Mouse (Mus musculus) G1E (cell line): ENCODE measurements at regions not wholly inside any gene's neighbourhood (a gene's known extent, or its start where the extent isn't known, plus 50 kb on each side); places are given as distances from the start of the nearest gene placed in this dataset.

ENCODE experiments used
- ATAC-seq: 2 replicates; pipeline ENCODE4 v1.8.0; 2016; ENCODE audit warnings: mild to moderate bottlenecking; ENCODE audit not compliant: insufficient number of reproducible peaks, poor library complexity, low FRiP score, severe bottlenecking; ENCODE audit errors: extremely low read depth
- DNase-seq: peaks from one replicate; pipeline ENCODE4 v3.0.0; 2012; ENCODE audit warnings: low spot score
- H3K27me3 ChIP-seq: 2 replicates; pipeline ENCODE4 v1.6.1; 2012; ENCODE audit warnings: mild to moderate bottlenecking, low read length, inconsistent platforms; ENCODE audit not compliant: insufficient read depth
- H3K36me3 ChIP-seq: replicated peaks from 2 replicates; pipeline ENCODE3; 2012; ENCODE audit warnings: mild to moderate bottlenecking, inconsistent platforms
- H3K4me1 ChIP-seq: 2 replicates; pipeline ENCODE4 v1.6.1; 2012; ENCODE audit warnings: low read depth, low read length, inconsistent platforms, mixed read lengths; ENCODE audit not compliant: insufficient read depth
- H3K4me3 ChIP-seq: 2 replicates; pipeline ENCODE4 v1.5.1; 2012; ENCODE audit warnings: low read depth, mild to moderate bottlenecking, inconsistent platforms, low read length, moderate library complexity, mixed read lengths
- H3K9me3 ChIP-seq: replicated peaks from 2 replicates; pipeline ENCODE4 v1.6.1; 2012; ENCODE audit warnings: inconsistent platforms
- CTCF ChIP-seq: IDR thresholded peaks from 2 replicates; pipeline ENCODE4 v1.5.1; 2012; ENCODE audit warnings: low read depth, low read length, inconsistent platforms, mixed read lengths
- GATA1 ChIP-seq: IDR thresholded peaks from 2 replicates; pipeline ENCODE4 v1.6.1; 2012; ENCODE audit warnings: borderline replicate concordance, low read length, inconsistent platforms, mixed read lengths
- GATA2 ChIP-seq: IDR thresholded peaks from 2 replicates; pipeline ENCODE4 v1.6.1; 2012; ENCODE audit warnings: low read depth, low read length, inconsistent platforms, borderline replicate concordance
- POLR2AphosphoS5 ChIP-seq: IDR thresholded peaks from 2 replicates; pipeline ENCODE4 v1.6.1; 2012; ENCODE audit warnings: low read depth, low read length, inconsistent platforms; ENCODE audit not compliant: insufficient replicate concordance
- TAL1 ChIP-seq: conservative IDR thresholded peaks from 2 replicates; pipeline ENCODE4 v1.6.1; 2012; ENCODE audit warnings: low read depth, low read length, inconsistent platforms, mixed read lengths

DNA sequence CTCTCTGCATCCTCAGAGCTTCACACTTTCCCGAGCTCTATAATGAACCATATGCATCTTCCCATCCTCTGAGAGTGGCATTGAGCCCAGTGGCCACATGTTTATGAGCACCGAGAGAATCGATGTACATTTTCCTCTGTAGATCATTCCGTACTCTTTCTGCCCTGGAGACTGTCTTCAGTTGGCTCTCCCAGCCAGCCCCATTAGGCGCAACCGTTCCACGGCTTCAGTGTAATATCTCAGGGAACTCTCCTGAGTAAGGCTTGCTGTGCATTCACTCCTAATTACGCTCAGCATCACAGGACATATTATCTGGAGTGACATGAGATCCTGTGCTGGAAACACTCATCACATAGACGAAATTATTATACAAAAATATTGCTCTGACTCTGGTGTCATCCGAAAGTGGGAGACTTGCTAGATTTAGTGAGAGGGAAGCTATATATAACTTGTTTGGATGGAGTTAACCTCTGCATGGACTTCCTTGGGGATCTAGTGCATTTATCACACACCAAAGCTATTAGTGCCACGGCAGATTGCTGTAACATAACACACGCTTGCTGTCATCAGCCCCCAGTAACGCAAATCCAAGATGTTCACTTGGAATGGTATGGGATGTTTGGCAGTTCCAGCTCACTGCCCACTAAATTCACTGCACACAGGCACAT, 83.4 kb upstream of the Cxcl12 start:
- H3K9me3 ChIP-seq: peaks cover 48% of the 10 kb centered on the region
- TF ChIP-seq GATA2: no peak
- TF ChIP-seq GATA1: no peak
- TF ChIP-seq POLR2AphosphoS5: no peak
- no peak for TF ChIP-seq TAL1
- no peak for TF ChIP-seq CTCF
- H3K36me3 ChIP-seq: no peaks in the 10 kb centered on the region
- H3K4me3 ChIP-seq: no peak overlapping the region
- ATAC-seq (no peak), DNase-seq (no peak)
- no peaks in the 10 kb centered on the region for H3K27me3 ChIP-seq
- H3K4me1 ChIP-seq: no peaks in the 10 kb centered on the region

DNA sequence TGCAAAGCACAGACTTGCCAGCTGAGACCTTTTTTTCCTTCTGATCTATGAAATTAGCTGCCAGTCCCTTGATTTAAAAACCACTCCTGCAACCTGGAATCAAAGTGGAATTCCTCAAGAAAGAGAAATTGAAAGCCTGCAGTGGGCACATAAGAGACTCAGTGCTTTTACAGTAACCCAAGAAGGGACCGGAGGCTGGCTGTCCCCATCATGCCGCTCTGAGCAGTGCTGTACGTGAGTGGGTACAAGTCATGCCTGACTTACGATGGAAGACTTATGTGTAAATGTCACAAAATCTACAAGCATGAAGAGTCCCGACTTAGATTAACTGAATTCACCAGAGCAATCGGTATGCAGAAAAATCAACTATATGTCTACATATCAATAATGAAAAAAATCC, 73.6 kb upstream of the Cxcl12 start:
- peaks cover 16% of the 10 kb centered on the region for H3K9me3 ChIP-seq
- no peak overlapping the region for H3K4me3 ChIP-seq
- H3K36me3 ChIP-seq: no peaks in the 10 kb centered on the region
- TF ChIP-seq GATA2: no peak
- TF ChIP-seq GATA1: no peak
- TF ChIP-seq TAL1: no peak
- no peak for TF ChIP-seq POLR2AphosphoS5
- no peak for TF ChIP-seq CTCF
- no peaks in the 10 kb centered on the region for H3K4me1 ChIP-seq
- ATAC-seq (no peak), DNase-seq (no peak)
- no peaks in the 10 kb centered on the region for H3K27me3 ChIP-seq

GRCm38 (mm10) chr6:117099871-117100270, 68.5 kb upstream of the Cxcl12 start:
- Histone ChIP-seq H3K4me1 (no peaks in the 10 kb centered on the region), H3K9me3 (peaks cover 60% of the 10 kb centered on the region), H3K36me3 (no peaks in the 10 kb centered on the region), H3K27me3 (no peaks in the 10 kb centered on the region), H3K4me3 (no peak overlapping the region)
- ATAC-seq (no peak), DNase-seq (no peak)
- TF ChIP-seq TAL1: no peak
- no peak for TF ChIP-seq POLR2AphosphoS5
- no peak for TF ChIP-seq GATA2
- TF ChIP-seq GATA1: no peak
- no peak for TF ChIP-seq CTCF

GRCm38 (mm10) chr6:117102693-117103092, 65.6 kb upstream of the Cxcl12 start:
- H3K36me3 ChIP-seq: no peaks in the 10 kb centered on the region
- ATAC-seq: no peak
- DNase-seq: no peak
- peaks cover 79% of the 10 kb centered on the region for H3K9me3 ChIP-seq
- H3K4me1 ChIP-seq: no peaks in the 10 kb centered on the region
- TF ChIP-seq GATA1 (no peak), GATA2 (no peak), TAL1 (no peak), CTCF (no peak), POLR2AphosphoS5 (no peak)
- H3K4me3 ChIP-seq: no peak overlapping the region
- H3K27me3 ChIP-seq: no peaks in the 10 kb centered on the region

DNA sequence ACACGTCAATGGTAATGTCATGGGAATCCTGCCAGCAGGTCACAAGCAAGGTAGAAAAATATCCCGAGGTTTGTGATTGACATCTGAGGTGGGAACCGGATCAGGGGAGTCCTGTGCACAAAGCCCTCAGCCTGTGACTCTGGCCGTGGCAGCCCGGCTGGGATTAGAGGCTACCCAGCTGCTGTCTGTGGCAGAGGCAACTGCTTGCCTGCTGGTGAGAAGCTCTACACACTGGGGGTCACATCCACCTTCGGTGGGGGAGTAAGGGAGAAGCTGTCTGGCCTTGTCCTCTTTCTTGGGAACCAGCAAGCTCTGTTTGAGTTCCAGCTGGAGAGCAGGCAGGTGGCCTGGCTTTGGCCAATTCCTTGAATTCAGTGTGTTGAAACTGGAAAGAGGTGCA, 64.3 kb upstream of the Cxcl12 start:
- TF ChIP-seq TAL1 (no peak), CTCF (no peak), GATA1 (no peak), GATA2 (no peak), POLR2AphosphoS5 (no peak)
- Histone ChIP-seq H3K4me1 (no peaks in the 10 kb centered on the region), H3K27me3 (no peaks in the 10 kb centered on the region), H3K9me3 (peaks cover 78% of the 10 kb centered on the region), H3K36me3 (no peaks in the 10 kb centered on the region), H3K4me3 (no peak overlapping the region)
- ATAC-seq: no peak
- DNase-seq: no peak

DNA sequence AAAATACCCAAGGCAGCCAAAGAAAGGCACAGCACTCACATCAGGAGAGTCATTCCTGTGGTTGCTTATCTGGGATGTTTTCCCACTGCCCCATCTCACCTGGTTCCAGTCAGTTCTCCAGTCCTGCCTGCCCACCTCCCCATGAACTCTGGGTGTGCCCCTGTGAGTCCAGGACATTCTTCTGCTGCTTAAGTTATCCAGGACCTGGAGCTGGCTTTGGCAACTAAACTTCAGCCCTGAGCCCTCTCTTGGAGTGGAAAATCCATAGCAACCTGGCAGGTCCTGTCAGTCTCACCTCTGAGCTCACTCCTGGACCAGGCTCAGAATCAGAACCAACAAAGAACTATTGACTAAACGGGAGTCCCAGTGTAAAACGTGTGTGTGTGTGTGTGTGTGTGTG, 63.9 kb upstream of the Cxcl12 start:
- Histone ChIP-seq H3K4me1 (no peaks in the 10 kb centered on the region), H3K9me3 (peaks cover 78% of the 10 kb centered on the region), H3K27me3 (no peaks in the 10 kb centered on the region), H3K36me3 (no peaks in the 10 kb centered on the region), H3K4me3 (no peak overlapping the region)
- no peak for ATAC-seq
- DNase-seq: no peak
- TF ChIP-seq CTCF (no peak), GATA2 (no peak), TAL1 (no peak)

GRCm38 (mm10) chr6:117105182-117105589, 63.1 kb upstream of the Cxcl12 start:
- Histone ChIP-seq H3K4me3 (no peak overlapping the region), H3K36me3 (no peaks in the 10 kb centered on the region), H3K27me3 (no peaks in the 10 kb centered on the region), H3K4me1 (no peaks in the 10 kb centered on the region), H3K9me3 (peaks cover 77% of the 10 kb centered on the region)
- TF ChIP-seq TAL1 (no peak), GATA2 (no peak), GATA1 (no peak), CTCF (no peak), POLR2AphosphoS5 (no peak)
- ATAC-seq: no peak
- DNase-seq: no peak
